Mouse (Mus musculus): ENCODE measurements around the gene Twf2. TPM values are rescaled to one million over a fixed set of nuclear protein-coding genes. Genes with fewer than 3 reads are reported as not detected.

The Twf2 gene
- polyA plus RNA-seq, 1 experiment from 2014 or later = 49.6 TPM

DNA sequence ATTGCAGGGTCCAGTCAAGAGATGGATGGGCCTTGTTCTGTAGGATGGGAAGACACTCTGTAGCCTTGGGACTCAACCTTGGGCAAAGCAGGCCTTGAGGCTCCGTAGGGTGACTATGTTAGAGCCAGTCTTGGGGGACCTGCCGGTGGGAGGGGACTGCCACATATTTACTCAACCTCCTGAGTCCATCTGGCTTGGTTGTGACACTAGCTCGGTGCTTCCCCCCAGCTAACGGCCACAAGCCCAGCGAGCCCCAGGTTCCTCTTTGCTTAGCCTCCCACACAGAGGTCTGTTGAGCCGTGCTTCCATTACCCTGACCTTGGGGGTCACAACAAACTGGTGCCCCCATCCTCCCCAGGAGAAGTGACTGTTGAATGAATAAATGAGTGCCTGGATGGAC is 58.1 kb downstream of the Twf2 start:
- DNase-seq (ENCODE audit: low spot score) (no peak), ATAC-seq (ENCODE audit: low FRiP score) (no peak)
- Histone ChIP-seq H3K27me3 (ENCODE audit: control insufficient read depth, insufficient read depth, low read length) (no peaks in the 10 kb centered on the region), H3K9me3 (ENCODE audit: control insufficient read depth, low read length) (no peaks in the 10 kb centered on the region), H3K27ac (no peak overlapping the region), H3K4me3 (replicated peaks; ENCODE audit: low read length) (no peak overlapping the region), H3K4me2 (replicated peaks) (no peak overlapping the region), H3K9ac (no peak overlapping the region), H3K4me1 (replicated peaks; ENCODE audit: control insufficient read depth, insufficient read depth, low read length) (no peaks in the 10 kb centered on the region), H3K36me3 (replicated peaks; ENCODE audit: control insufficient read depth, insufficient read depth) (no peaks in the 10 kb centered on the region)
- WGBS = 82% methylated on average over 6 of the region's 6 CpGs

GRCm38 (mm10) chr9:106261491-106261890 is 58.6 kb downstream of the Twf2 start:
- no peak for DNase-seq (ENCODE audit: low spot score)
- Histone ChIP-seq H3K9me3 (ENCODE audit: control insufficient read depth, low read length) (no peaks in the 10 kb centered on the region), H3K27me3 (ENCODE audit: control insufficient read depth, insufficient read depth, low read length) (no peaks in the 10 kb centered on the region), H3K4me3 (replicated peaks; ENCODE audit: low read length) (no peak overlapping the region), H3K27ac (no peak overlapping the region), H3K4me2 (replicated peaks) (no peak overlapping the region), H3K36me3 (replicated peaks; ENCODE audit: control insufficient read depth, insufficient read depth) (no peaks in the 10 kb centered on the region), H3K4me1 (replicated peaks; ENCODE audit: control insufficient read depth, insufficient read depth, low read length) (no peaks in the 10 kb centered on the region), H3K9ac (no peak overlapping the region)
- 74% methylated on average over 3 of the region's 3 CpGs for WGBS
- ATAC-seq (ENCODE audit: low FRiP score) = no peak

- 80% methylated on average over 3 of the region's 3 CpGs for WGBS
- no peaks in the 10 kb centered on the region for H3K27me3 ChIP-seq (ENCODE audit: control insufficient read depth, insufficient read depth, low read length)
- no peak for ATAC-seq (ENCODE audit: low FRiP score)
- no peak overlapping the region for H3K9ac ChIP-seq
- no peaks in the 10 kb centered on the region for H3K9me3 ChIP-seq (ENCODE audit: control insufficient read depth, low read length)
- H3K27ac ChIP-seq = no peak overlapping the region
- no peaks in the 10 kb centered on the region for H3K36me3 ChIP-seq (replicated peaks; ENCODE audit: control insufficient read depth, insufficient read depth)
- DNase-seq (ENCODE audit: low spot score) = no peak
- no peaks in the 10 kb centered on the region for H3K4me1 ChIP-seq (replicated peaks; ENCODE audit: control insufficient read depth, insufficient read depth, low read length)
- no peak overlapping the region for H3K4me2 ChIP-seq (replicated peaks)
- no peak overlapping the region for H3K4me3 ChIP-seq (replicated peaks; ENCODE audit: low read length)
Observed at GRCm38 (mm10) chr9:106262075-106262474, 59.2 kb downstream of the Twf2 start.

GRCm38 (mm10) chr9:106263381-106263924 is 60.5 kb downstream of the Twf2 start:
- Histone ChIP-seq H3K4me3 (replicated peaks; ENCODE audit: low read length) (no peak overlapping the region), H3K27me3 (ENCODE audit: control insufficient read depth, insufficient read depth, low read length) (no peaks in the 10 kb centered on the region), H3K36me3 (replicated peaks; ENCODE audit: control insufficient read depth, insufficient read depth) (no peaks in the 10 kb centered on the region), H3K4me2 (replicated peaks) (no peak overlapping the region), H3K9me3 (ENCODE audit: control insufficient read depth, low read length) (no peaks in the 10 kb centered on the region), H3K4me1 (replicated peaks; ENCODE audit: control insufficient read depth, insufficient read depth, low read length) (no peaks in the 10 kb centered on the region), H3K9ac (no peak overlapping the region), H3K27ac (no peak overlapping the region)
- 78% methylated on average over 9 of the region's 9 CpGs for WGBS
- DNase-seq (ENCODE audit: low spot score) = no peak
- ATAC-seq (ENCODE audit: low FRiP score) = no peak

MicroRNAs within 50 kb of the gene (microRNA counts, 519-probe panel; counts per million panel counts)
- 7,115 counts per million, percentile 95 among the panel's probes with 10 or more counts for microRNA mmu-let-7g

Small RNA genes lying within 50 kb of the gene (microRNA-seq; reads per million reads assigned to microRNA genes)
- gene Mir135a-1 (242 reads per million, percentile 63 among the genes with 10 or more reads in this experiment), gene Mirlet7g (54,704 reads per million, percentile 99 among the genes with 10 or more reads in this experiment)

Other genes with a start within 250 kb of the Twf2 start
- gene Col6a5, start 242.5 kb upstream of the Twf2 start, polyA plus RNA-seq (2014; fragmentation: Nextera tagmentation; extraction: Ambion mirVana) = 0.27 TPM in 1 of 2 replicates, not detected in the other
- gene Col6a4, start 106.3 kb upstream of the Twf2 start, polyA plus RNA-seq (2014; fragmentation: Nextera tagmentation; extraction: Ambion mirVana) = 0.32 and 0.87 TPM in 2 replicates
- gene Glyctk, start 45.0 kb upstream of the Twf2 start, polyA plus RNA-seq (2014; fragmentation: Nextera tagmentation; extraction: Ambion mirVana) = 2.3 and 3.0 TPM in 2 replicates
- gene Wdr82, start 32.2 kb upstream of the Twf2 start, polyA plus RNA-seq (2014; fragmentation: Nextera tagmentation; extraction: Ambion mirVana) = 40.2 and 42.3 TPM in 2 replicates
- gene Ppm1m, start 3.4 kb upstream of the Twf2 start, polyA plus RNA-seq (2014; fragmentation: Nextera tagmentation; extraction: Ambion mirVana) = 13.0 and 13.4 TPM in 2 replicates
- 0.12 TPM in 1 of 2 replicates, not detected in the other for gene Tlr9, start 19.5 kb downstream of the Twf2 start, polyA plus RNA-seq (2014; fragmentation: Nextera tagmentation; extraction: Ambion mirVana)
- 99.0 and 99.7 TPM in 2 replicates for gene Alas1, start 45.5 kb downstream of the Twf2 start, polyA plus RNA-seq (2014; fragmentation: Nextera tagmentation; extraction: Ambion mirVana)
- gene Poc1a, start 78.0 kb downstream of the Twf2 start, polyA plus RNA-seq (2014; fragmentation: Nextera tagmentation; extraction: Ambion mirVana) = 6.3 and 7.3 TPM in 2 replicates
- 17.9 and 19.3 TPM in 2 replicates for gene Dusp7, start 165.5 kb downstream of the Twf2 start, polyA plus RNA-seq (2014; fragmentation: Nextera tagmentation; extraction: Ambion mirVana)
- 650 and 781 TPM in 2 replicates for gene Rpl29, start 226.3 kb downstream of the Twf2 start, polyA plus RNA-seq (2014; fragmentation: Nextera tagmentation; extraction: Ambion mirVana)
- gene Acy1, start 235.2 kb downstream of the Twf2 start, polyA plus RNA-seq (2014; fragmentation: Nextera tagmentation; extraction: Ambion mirVana) = 22.4 and 23.5 TPM in 2 replicates
- gene Abhd14b, start 244.4 kb downstream of the Twf2 start, polyA plus RNA-seq (2014; fragmentation: Nextera tagmentation; extraction: Ambion mirVana) = 7.9 and 8.2 TPM in 2 replicates
- gene Abhd14a, start 244.6 kb downstream of the Twf2 start, polyA plus RNA-seq (2014; fragmentation: Nextera tagmentation; extraction: Ambion mirVana) = 57.7 and 69.8 TPM in 2 replicates